Mouse (Mus musculus): ENCODE measurements at regions not wholly inside any gene's neighbourhood (a gene's known extent, or its start where the extent isn't known, plus 50 kb on each side); places are given as distances from the start of the nearest gene placed in this dataset.

- TF ChIP-seq E2F4 (IDR thresholded peaks at IDR 0.05; ENCODE audit: insufficient read depth): no peak
- TF ChIP-seq USF1 (IDR thresholded peaks at IDR 0.05; ENCODE audit: low read depth): no peak
- no peak for TF ChIP-seq POLR2A (IDR thresholded peaks at IDR 0.05; ENCODE audit: insufficient read length, low read depth)
- no peak for TF ChIP-seq POLR2AphosphoS2 (IDR thresholded peaks at IDR 0.05; ENCODE audit: insufficient read length, low read depth)
- no peak for TF ChIP-seq CEBPB (IDR thresholded peaks at IDR 0.05; ENCODE audit: insufficient read depth, poor library complexity, severe bottlenecking)
- no peak for TF ChIP-seq TCF3 (IDR thresholded peaks at IDR 0.05; ENCODE audit: insufficient read length, low read depth)
- TF ChIP-seq MYOD1 (IDR thresholded peaks at IDR 0.05; ENCODE audit: control insufficient read depth in 1 of 3, insufficient read length in 2 of 3, low read depth in 2 of 3): no peak
Measured at GRCm38 (mm10) chr11:45071195-45071594, 454.1 kb downstream of the Ebf1 start.
